Mouse (Mus musculus): Measurements from ENCODE around the gene Arntl. TPM values are rescaled to one million over a fixed set of nuclear protein-coding genes. Genes with fewer than 3 reads are reported as not detected.

Gene Arntl
- polyA plus RNA-seq, 2 experiments, result 4.1 to 4.6 TPM

GRCm38 (mm10) chr7:113219416-113219815 lies 12.2 kb downstream of the Arntl start:
- H3K27me3 ChIP-seq (ENCODE audit: control insufficient read depth, insufficient read depth, low read length), result no peaks in the 10 kb centered on the region
- H3K9ac ChIP-seq (replicated peaks), result no peak overlapping the region
- no peak overlapping the region for H3K4me3 ChIP-seq (ENCODE audit: insufficient read depth in 1 of 2, low read depth in 2 of 2, low read length in 2 of 2)
- no peak for TF ChIP-seq EP300 (IDR thresholded peaks at IDR 0.05; ENCODE audit: low read depth)
- TF ChIP-seq CTCF (IDR thresholded peaks at IDR 0.05; ENCODE audit: low read depth), result no peak
- no peak overlapping the region for H3K4me2 ChIP-seq (ENCODE audit: low read depth)
- H3K36me3 ChIP-seq (replicated peaks; ENCODE audit: control insufficient read depth, insufficient read depth, low read depth), result no peaks in the 10 kb centered on the region
- DNase-seq (ENCODE audit: low read depth in 3 of 3, low spot score in 3 of 3), result no peak
- no peaks in the 10 kb centered on the region for H3K4me1 ChIP-seq (replicated peaks; ENCODE audit: control insufficient read depth in 2 of 2, insufficient read depth in 2 of 2, low read length in 1 of 2)
- 41% methylated on average over 13 of the region's 13 CpGs for WGBS (ENCODE audit: insufficient replicate concordance)
- H3K9me3 ChIP-seq (ENCODE audit: control insufficient read depth, low read length), result no peaks in the 10 kb centered on the region
- ATAC-seq (ENCODE audit: insufficient read depth), result no peak
- no peak overlapping the region for H3K27ac ChIP-seq

GRCm38 (mm10) chr7:113219864-113220263 lies 12.6 kb downstream of the Arntl start:
- H3K36me3 ChIP-seq (replicated peaks; ENCODE audit: control insufficient read depth, insufficient read depth, low read depth), result no peaks in the 10 kb centered on the region
- TF ChIP-seq CTCF (IDR thresholded peaks at IDR 0.05; ENCODE audit: low read depth) (no peak), EP300 (IDR thresholded peaks at IDR 0.05; ENCODE audit: low read depth) (no peak)
- H3K27ac ChIP-seq, result no peak overlapping the region
- DNase-seq (ENCODE audit: low read depth in 3 of 3, low spot score in 3 of 3) (no peak), ATAC-seq (ENCODE audit: insufficient read depth) (no peak)
- H3K27me3 ChIP-seq (ENCODE audit: control insufficient read depth, insufficient read depth, low read length), result no peaks in the 10 kb centered on the region
- 64% methylated on average over 3 of the region's 3 CpGs for WGBS (ENCODE audit: insufficient replicate concordance)
- no peaks in the 10 kb centered on the region for H3K9me3 ChIP-seq (ENCODE audit: control insufficient read depth, low read length)
- no peak overlapping the region for H3K4me3 ChIP-seq (ENCODE audit: insufficient read depth in 1 of 2, low read depth in 2 of 2, low read length in 2 of 2)
- no peaks in the 10 kb centered on the region for H3K4me1 ChIP-seq (replicated peaks; ENCODE audit: control insufficient read depth in 2 of 2, insufficient read depth in 2 of 2, low read length in 1 of 2)
- H3K4me2 ChIP-seq (ENCODE audit: low read depth), result no peak overlapping the region
- no peak overlapping the region for H3K9ac ChIP-seq (replicated peaks)

GRCm38 (mm10) chr7:113220691-113221238 lies 13.5 kb downstream of the Arntl start:
- H3K36me3 ChIP-seq (replicated peaks; ENCODE audit: control insufficient read depth, insufficient read depth, low read depth), result no peaks in the 10 kb centered on the region
- H3K4me2 ChIP-seq (ENCODE audit: low read depth), result no peak overlapping the region
- no peaks in the 10 kb centered on the region for H3K4me1 ChIP-seq (replicated peaks; ENCODE audit: control insufficient read depth in 2 of 2, insufficient read depth in 2 of 2, low read length in 1 of 2)
- H3K9ac ChIP-seq (replicated peaks), result no peak overlapping the region
- no peaks in the 10 kb centered on the region for H3K9me3 ChIP-seq (ENCODE audit: control insufficient read depth, low read length)
- no peak overlapping the region for H3K4me3 ChIP-seq (ENCODE audit: insufficient read depth in 1 of 2, low read depth in 2 of 2, low read length in 2 of 2)
- H3K27ac ChIP-seq, result no peak overlapping the region
- H3K27me3 ChIP-seq (ENCODE audit: control insufficient read depth, insufficient read depth, low read length), result no peaks in the 10 kb centered on the region
- 61% methylated on average over 6 of the region's 6 CpGs for WGBS (ENCODE audit: insufficient replicate concordance)
- ATAC-seq (ENCODE audit: insufficient read depth) (no peak), DNase-seq (ENCODE audit: low read depth in 3 of 3, low spot score in 3 of 3) (no peak)
- no peak for TF ChIP-seq CTCF (IDR thresholded peaks at IDR 0.05; ENCODE audit: low read depth)
- TF ChIP-seq EP300 (IDR thresholded peaks at IDR 0.05; ENCODE audit: low read depth), result no peak

GRCm38 (mm10) chr7:113222821-113223220 lies 15.6 kb downstream of the Arntl start:
- Histone ChIP-seq H3K27ac (no peak overlapping the region), H3K9me3 (ENCODE audit: control insufficient read depth, low read length) (no peaks in the 10 kb centered on the region), H3K4me1 (replicated peaks; ENCODE audit: control insufficient read depth in 2 of 2, insufficient read depth in 2 of 2, low read length in 1 of 2) (no peaks in the 10 kb centered on the region), H3K27me3 (ENCODE audit: control insufficient read depth, insufficient read depth, low read length) (no peaks in the 10 kb centered on the region), H3K4me2 (ENCODE audit: low read depth) (no peak overlapping the region), H3K9ac (replicated peaks) (no peak overlapping the region), H3K36me3 (replicated peaks; ENCODE audit: control insufficient read depth, insufficient read depth, low read depth) (no peaks in the 10 kb centered on the region), H3K4me3 (ENCODE audit: insufficient read depth in 1 of 2, low read depth in 2 of 2, low read length in 2 of 2) (no peak overlapping the region)
- ATAC-seq (ENCODE audit: insufficient read depth) (no peak), DNase-seq (ENCODE audit: low read depth in 3 of 3, low spot score in 3 of 3) (no peak)
- no peak for TF ChIP-seq EP300 (IDR thresholded peaks at IDR 0.05; ENCODE audit: low read depth)
- TF ChIP-seq CTCF (IDR thresholded peaks at IDR 0.05; ENCODE audit: low read depth), result no peak
- WGBS (ENCODE audit: insufficient replicate concordance), result 70% methylated on average over 5 of the region's 5 CpGs

- no peaks in the 10 kb centered on the region for H3K9me3 ChIP-seq (ENCODE audit: control insufficient read depth, low read length)
- no peak overlapping the region for H3K9ac ChIP-seq (replicated peaks)
- H3K4me3 ChIP-seq (ENCODE audit: insufficient read depth in 1 of 2, low read depth in 2 of 2, low read length in 2 of 2), result no peak overlapping the region
- H3K4me1 ChIP-seq (replicated peaks; ENCODE audit: control insufficient read depth in 2 of 2, insufficient read depth in 2 of 2, low read length in 1 of 2), result no peaks in the 10 kb centered on the region
- DNase-seq (ENCODE audit: low read depth in 3 of 3, low spot score in 3 of 3) (no peak), ATAC-seq (ENCODE audit: insufficient read depth) (no peak)
- no peak for TF ChIP-seq CTCF (IDR thresholded peaks at IDR 0.05; ENCODE audit: low read depth)
- no peak for TF ChIP-seq EP300 (IDR thresholded peaks at IDR 0.05; ENCODE audit: low read depth)
- H3K27ac ChIP-seq, result no peak overlapping the region
- H3K4me2 ChIP-seq (ENCODE audit: low read depth), result no peak overlapping the region
- WGBS (ENCODE audit: insufficient replicate concordance), result 45% methylated on average over 1 of the region's 1 CpGs
- no peaks in the 10 kb centered on the region for H3K36me3 ChIP-seq (replicated peaks; ENCODE audit: control insufficient read depth, insufficient read depth, low read depth)
- no peaks in the 10 kb centered on the region for H3K27me3 ChIP-seq (ENCODE audit: control insufficient read depth, insufficient read depth, low read length)
Observed at GRCm38 (mm10) chr7:113224620-113225019, 17.4 kb downstream of the Arntl start.

All from liver, embryonic 14.5 days (tissue).